Mouse (Mus musculus) liver, embryonic 16.5 days (tissue): Measurements from ENCODE around the gene Thbs3. TPM values are rescaled to one million over a fixed set of nuclear protein-coding genes. Genes with fewer than 3 reads are reported as not detected.

ENCODE experiments used
- ATAC-seq: fragments of 200-750 bp; cut with Nextera tagmentation; 2 replicates; pipeline ENCODE4 v1.8.0; 2017; ENCODE audit warnings: low read depth, mild to moderate bottlenecking, moderate number of reproducible peaks, moderate library complexity
- H3K27ac ChIP-seq: fragments of 300-500 bp; sonication (generic); 2 replicates; pipeline ENCODE4 v1.5.1; 2014; ENCODE audit warnings: mild to moderate bottlenecking, low read length
- H3K27me3 ChIP-seq: fragments of 300-500 bp; sonication (generic); 2 replicates; pipeline ENCODE4 v1.6.1; 2014; ENCODE audit warnings: low read depth, low read length, mixed read lengths; ENCODE audit not compliant: control insufficient read depth, insufficient read depth
- H3K36me3 ChIP-seq: fragments of 300-500 bp; sonication (generic); 2 replicates; pipeline ENCODE4 v1.6.1; 2014; ENCODE audit warnings: mild to moderate bottlenecking; ENCODE audit not compliant: control insufficient read depth, insufficient read depth
- H3K4me1 ChIP-seq: fragments of 300-500 bp; sonication (generic); 2 replicates; pipeline ENCODE4 v1.6.1; 2014; ENCODE audit warnings: low read depth, low read length, mixed read lengths; ENCODE audit not compliant: control insufficient read depth
- H3K4me2 ChIP-seq: fragments of 300-500 bp; sonication (generic); 2 replicates; pipeline ENCODE4 v1.6.1; 2014; ENCODE audit warnings: low read depth, low read length, mixed read lengths
- H3K4me3 ChIP-seq: fragments of 300-500 bp; sonication (generic); 2 replicates; pipeline ENCODE4 v1.5.1; 2014; ENCODE audit warnings: low read depth, mild to moderate bottlenecking, low read length
- H3K9ac ChIP-seq: fragments of 300-500 bp; sonication (generic); 2 replicates; pipeline ENCODE4 v1.6.1; 2014; ENCODE audit warnings: low read depth, low read length
- H3K9me3 ChIP-seq: fragments of 300-500 bp; sonication (generic); replicated peaks from 2 replicates; pipeline ENCODE4 v1.6.1; 2016; ENCODE audit warnings: low read length; ENCODE audit not compliant: control insufficient read depth
- WGBS: fragments of 180-500 bp; shearing (Covaris S2); extraction: QIAGEN DNeasy Blood & Tissue Kit; methylation state at CpG from one replicate; pipeline ENCODE4 v1.1.7; 2014; ENCODE audit not compliant: insufficient replicate concordance; 5-methylcytosine and 5-hydroxymethylcytosine counted together
- polyA plus RNA-seq: library from polyadenylated mRNA; unstranded; fragments of >200 nt; fragmentation: Nextera tagmentation; extraction: Ambion mirVana; gene quantifications from 2 replicates; pipeline ENCODE4 v1.2.1, GENCODE M21; 2015

Thbs3 gene
- polyA plus RNA-seq, 1 experiment from 2014 or later = 2.0 TPM

- H3K27me3 ChIP-seq = no peaks in the 10 kb centered on the region
- H3K4me3 ChIP-seq = peak overlapping the region; percentile 82; the same call in 1 of the 2 replicates
- no peak overlapping the region for H3K27ac ChIP-seq
- peaks cover 32% of the 10 kb centered on the region for H3K36me3 ChIP-seq
- H3K4me1 ChIP-seq = peaks cover 31% of the 10 kb centered on the region
- 79% methylated on average over 11 of the region's 11 CpGs for WGBS
- peak overlapping the region; percentile 87; the same call in 1 of the 2 replicates for H3K4me2 ChIP-seq
- no peak for ATAC-seq
- H3K9ac ChIP-seq = no peak overlapping the region
- H3K9me3 ChIP-seq = no peaks in the 10 kb centered on the region
Measured at GRCm38 (mm10) chr3:89179056-89179455, 35.9 kb upstream of the Thbs3 start.

- H3K9ac ChIP-seq = no peak overlapping the region
- no peak overlapping the region for H3K27ac ChIP-seq
- peaks cover 31% of the 10 kb centered on the region for H3K4me1 ChIP-seq
- H3K9me3 ChIP-seq = no peaks in the 10 kb centered on the region
- H3K4me3 ChIP-seq = no peak overlapping the region
- no peaks in the 10 kb centered on the region for H3K27me3 ChIP-seq
- peaks cover 9% of the 10 kb centered on the region; the same call in 1 of the 2 replicates for H3K36me3 ChIP-seq
- WGBS = 84% methylated on average over 27 of the region's 27 CpGs
- H3K4me2 ChIP-seq = no peak overlapping the region
- ATAC-seq = no peak
Measured at GRCm38 (mm10) chr3:89181749-89182500, 33.1 kb upstream of the Thbs3 start.

GRCm38 (mm10) chr3:89182531-89183057 is 32.4 kb upstream of the Thbs3 start:
- Histone ChIP-seq H3K4me1 (peaks cover 33% of the 10 kb centered on the region), H3K4me3 (peak overlapping the region; percentile 61), H3K27ac (no peak overlapping the region), H3K27me3 (no peaks in the 10 kb centered on the region), H3K9me3 (no peaks in the 10 kb centered on the region), H3K4me2 (peak overlapping the region; percentile 82), H3K9ac (no peak overlapping the region; the same call in 1 of the 2 replicates), H3K36me3 (peaks cover 9% of the 10 kb centered on the region; the same call in 1 of the 2 replicates)
- ATAC-seq = no peak
- 28% methylated on average over 7 of the region's 7 CpGs for WGBS

GRCm38 (mm10) chr3:89183058-89183958 is 31.7 kb upstream of the Thbs3 start, which contains the start of gene Fam189b:
Gene Fam189b (plus strand): TSS chr3:89183143.
- 17% methylated on average over 39 of the region's 39 CpGs for WGBS

GRCm38 (mm10) chr3:89183959-89184315 is 31.0 kb upstream of the Thbs3 start:
- Histone ChIP-seq H3K9ac (no peak overlapping the region), H3K4me1 (peaks cover 23% of the 10 kb centered on the region)

More at GRCm38 (mm10) chr3:89183058-89183958, 31.7 kb upstream of the Thbs3 start, which contains the start of gene Fam189b:
- peaks cover 9% of the 10 kb centered on the region; the same call in 1 of the 2 replicates for H3K36me3 ChIP-seq
- H3K9me3 ChIP-seq = no peaks in the 10 kb centered on the region
- H3K4me2 ChIP-seq = peak within 1 kb of the TSS; percentile 82
- peaks cover 29% of the 10 kb centered on the region for H3K4me1 ChIP-seq
- ATAC-seq = peak; percentile 93
- no peak within 1 kb of the TSS for H3K27ac ChIP-seq
- H3K9ac ChIP-seq = peak within 1 kb of the TSS; percentile 48
- H3K4me3 ChIP-seq = peak within 1 kb of the TSS; percentile 61
- no peaks in the 10 kb centered on the region for H3K27me3 ChIP-seq

GRCm38 (mm10) chr3:89187197-89187596 is 27.8 kb upstream of the Thbs3 start:
- Histone ChIP-seq H3K27ac (no peak overlapping the region), H3K4me3 (no peak overlapping the region), H3K4me2 (no peak overlapping the region), H3K27me3 (no peaks in the 10 kb centered on the region), H3K36me3 (no peaks in the 10 kb centered on the region; the same call in 1 of the 2 replicates), H3K4me1 (peaks cover 17% of the 10 kb centered on the region), H3K9ac (no peak overlapping the region), H3K9me3 (no peaks in the 10 kb centered on the region)
- whole genome bisulfite sequencing = 45% methylated on average over 23 of the region's 23 CpGs
- ATAC-seq = no peak

More at GRCm38 (mm10) chr3:89183959-89184315, 31.0 kb upstream of the Thbs3 start:
- no peak for ATAC-seq
- Histone ChIP-seq H3K36me3 (peaks cover 9% of the 10 kb centered on the region; the same call in 1 of the 2 replicates), H3K27me3 (no peaks in the 10 kb centered on the region), H3K9me3 (no peaks in the 10 kb centered on the region), H3K27ac (no peak overlapping the region), H3K4me3 (no peak overlapping the region), H3K4me2 (no peak overlapping the region)
- WGBS = 82% methylated on average over 6 of the region's 6 CpGs

GRCm38 (mm10) chr3:89187690-89188477 is 27.1 kb upstream of the Thbs3 start:
- Histone ChIP-seq H3K36me3 (no peaks in the 10 kb centered on the region), H3K27me3 (no peaks in the 10 kb centered on the region), H3K9me3 (no peaks in the 10 kb centered on the region), H3K27ac (no peak overlapping the region), H3K4me3 (no peak overlapping the region), H3K4me2 (no peak overlapping the region), H3K4me1 (peaks cover 10% of the 10 kb centered on the region), H3K9ac (no peak overlapping the region)
- no peak for ATAC-seq
- WGBS = 53% methylated on average over 18 of the region's 18 CpGs

- H3K9ac ChIP-seq = no peak overlapping the region
- H3K9me3 ChIP-seq = no peaks in the 10 kb centered on the region
- no peaks in the 10 kb centered on the region for H3K36me3 ChIP-seq
- WGBS = 61% methylated on average over 12 of the region's 12 CpGs
- no peak overlapping the region for H3K4me3 ChIP-seq
- no peak overlapping the region for H3K27ac ChIP-seq
- H3K27me3 ChIP-seq = no peaks in the 10 kb centered on the region
- H3K4me2 ChIP-seq = no peak overlapping the region
- ATAC-seq = no peak
- peaks cover 4% of the 10 kb centered on the region; the same call in 1 of the 2 replicates for H3K4me1 ChIP-seq
Measured at GRCm38 (mm10) chr3:89188478-89188875, 26.5 kb upstream of the Thbs3 start.
